ENCODE assay signal across 9 mouse cellular contexts in the genomic region with DNA sequence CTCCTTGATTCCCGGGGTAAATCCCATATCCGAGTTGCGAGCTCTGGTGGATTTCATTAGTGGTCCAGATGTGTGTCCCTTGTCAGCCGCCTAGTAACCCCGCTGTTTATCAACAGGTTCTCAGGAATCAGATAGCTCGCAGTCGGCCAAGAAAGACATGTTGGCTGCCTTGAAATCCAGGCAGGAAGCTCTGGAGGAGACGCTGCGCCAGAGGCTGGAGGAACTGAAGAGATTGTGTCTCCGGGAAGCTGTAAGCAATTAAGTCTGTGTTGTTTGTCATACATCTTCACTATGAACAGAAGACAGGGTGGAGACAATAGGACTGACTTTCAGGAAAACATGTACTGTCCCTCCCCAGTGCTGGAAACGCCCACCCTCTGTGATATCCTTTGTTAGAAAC.
A peak's percentile ranks its signal among the peaks of the same experiment; 100 is the strongest.
DNase-seq lines count a peak whose midpoint lies in the region; ATAC-seq and TF ChIP-seq lines count a peak whose summit lies in the region.
"Had no signal": no experiment of that assay in that cellular context is flagged by ENCODE, and none has a peak within 500 bp of the region (broad histone marks: within the 10 kb centered on the region; RNA-seq: fewer than 3 reads in every experiment).

No protein-coding gene starts in this region.

- no peak for TF ChIP-seq CTCF in heart, adult 2 months (IDR thresholded peaks at IDR 0.05)
- no peak for TF ChIP-seq CTCF in kidney, postnatal 0 days (IDR thresholded peaks at IDR 0.05; ENCODE audit: low read depth)

- 0 out of 2 replicates have a peak overlapping the region, but pooled peaks have one; percentile 3 for H3K4me3 ChIP-seq in heart, adult 2 months
- H3K4me3 ChIP-seq in heart, embryonic 10.5 days, result no peak overlapping the region
- no peak overlapping the region for H3K4me3 ChIP-seq in heart, embryonic 11.5 days (ENCODE audit: low read depth, low read length)
- H3K4me3 ChIP-seq in kidney, postnatal 0 days (replicated peaks; ENCODE audit: low read depth, low read length), result no peak overlapping the region

- WGBS in heart, adult 2 months, result 33% methylated on average over 11 of the region's 11 CpGs
- WGBS in heart, embryonic 10.5 days, result 52% methylated on average over 11 of the region's 11 CpGs
- WGBS in heart, embryonic 11.5 days (ENCODE audit: insufficient replicate concordance), result 44% methylated on average over 11 of the region's 11 CpGs
- WGBS in kidney, postnatal 0 days, result 17% methylated on average over 11 of the region's 11 CpGs

- H3K4me1 ChIP-seq in heart, adult 2 months (ENCODE audit: control insufficient read depth, insufficient read depth, low read length), result peaks cover 4% of the 10 kb centered on the region
- peaks cover 18% of the 10 kb centered on the region for H3K4me1 ChIP-seq in heart, embryonic 10.5 days
- peaks cover 11% of the 10 kb centered on the region; the same call in 1 of the 2 replicates for H3K4me1 ChIP-seq in heart, embryonic 11.5 days (ENCODE audit: control insufficient read depth, insufficient read depth, low read length)
- peaks cover 36% of the 10 kb centered on the region for H3K4me1 ChIP-seq in kidney, postnatal 0 days (replicated peaks; ENCODE audit: insufficient read depth, low read length)

- 0 out of 2 replicates have a peak, but pooled peaks have one; percentile 33 for TF ChIP-seq EP300 in heart, adult 2 months (IDR thresholded peaks at IDR 0.05; ENCODE audit: insufficient read depth, low read depth, low read length)

- H3K27me3 ChIP-seq in heart, adult 2 months (ENCODE audit: control insufficient read depth, insufficient read depth, low read length), result no peaks in the 10 kb centered on the region
- H3K27me3 ChIP-seq in heart, embryonic 10.5 days (ENCODE audit: insufficient read depth, poor library complexity, severe bottlenecking), result no peaks in the 10 kb centered on the region
- H3K27me3 ChIP-seq in heart, embryonic 11.5 days (ENCODE audit: control insufficient read depth, insufficient read depth, low read length), result no peaks in the 10 kb centered on the region
- no peaks in the 10 kb centered on the region for H3K27me3 ChIP-seq in kidney, postnatal 0 days (ENCODE audit: insufficient read depth, low read length)

- intact Hi-C loops in heart, adult 2 months (cut with DNase I), result no loop called here

- no peak for TF ChIP-seq POLR2A in heart, adult 2 months (IDR thresholded peaks at IDR 0.05; ENCODE audit: insufficient read depth, low read depth, low read length)

- 0 out of 2 replicates have a peak, but pooled peaks have one; percentile 43 for ATAC-seq in heart, embryonic 11.5 days (replicated peaks; ENCODE audit: insufficient number of reproducible peaks, low FRiP score, low TSS enrichment)
- ATAC-seq in kidney, postnatal 0 days (replicated peaks; ENCODE audit: low FRiP score, low read depth), result no peak

- peaks cover 9% of the 10 kb centered on the region for H3K36me3 ChIP-seq in heart, adult 2 months (ENCODE audit: control insufficient read depth, insufficient read depth, low read length)
- H3K36me3 ChIP-seq in heart, embryonic 10.5 days, result peaks cover 43% of the 10 kb centered on the region
- peaks cover 15% of the 10 kb centered on the region; the same call in 1 of the 2 replicates for H3K36me3 ChIP-seq in heart, embryonic 11.5 days (ENCODE audit: control insufficient read depth, insufficient read depth, low read length)
- peaks cover 17% of the 10 kb centered on the region; the same call in 1 of the 2 replicates for H3K36me3 ChIP-seq in kidney, postnatal 0 days (ENCODE audit: insufficient read depth, low read length)

- DNase-seq in heart, adult 2 months, result peak; percentile 51 to 67
- DNase-seq in heart, embryonic 10.5 days (ENCODE audit: low spot score), result no peak
- peak; percentile 61 for DNase-seq in kidney, postnatal 0 days (ENCODE audit: low spot score)
- DNase-seq in lung, postnatal 4 days, result peak; percentile 46 to 82
- no peak for DNase-seq in frontal cortex, adult 2 months (ENCODE audit: extremely low spot score in 1 of 2, low spot score in 1 of 2)
- DNase-seq in adipocyte (ENCODE audit: low spot score), result no peak
- DNase-seq in adrenal gland, adult (ENCODE audit: inconsistent age in 2 of 2, low spot score in 1 of 2), result no peak
- DNase-seq: right cerebral cortex, postnatal 14 days had no signal

- no peak overlapping the region for H3K4me2 ChIP-seq in heart, embryonic 11.5 days
- H3K4me2 ChIP-seq in kidney, postnatal 0 days (ENCODE audit: low read length), result no peak overlapping the region

- no peaks in the 10 kb centered on the region for H3K79me2 ChIP-seq in heart, adult 2 months (replicated peaks; ENCODE audit: control insufficient read depth, insufficient read depth, low read length)

- no peaks in the 10 kb centered on the region for H3K9me3 ChIP-seq in heart, embryonic 10.5 days
- H3K9me3 ChIP-seq in heart, embryonic 11.5 days (replicated peaks; ENCODE audit: control insufficient read depth, low read length), result no peaks in the 10 kb centered on the region
- no peaks in the 10 kb centered on the region for H3K9me3 ChIP-seq in kidney, postnatal 0 days (replicated peaks; ENCODE audit: low read length)

- peak overlapping the region; percentile 65 for H3K27ac ChIP-seq in heart, adult 2 months
- no peak overlapping the region for H3K27ac ChIP-seq in heart, embryonic 10.5 days
- H3K27ac ChIP-seq in heart, embryonic 11.5 days (ENCODE audit: low read depth, low read length), result no peak overlapping the region
- H3K27ac ChIP-seq in kidney, postnatal 0 days, result peak overlapping the region; percentile 11; the same call in 1 of the 2 replicates

- no peak overlapping the region for H3K9ac ChIP-seq in heart, adult 2 months (ENCODE audit: low read depth, low read length)
- no peak overlapping the region for H3K9ac ChIP-seq in heart, embryonic 11.5 days (ENCODE audit: low read depth, low read length)
- H3K9ac ChIP-seq in kidney, postnatal 0 days (ENCODE audit: low read depth, low read length), result no peak overlapping the region

Comparison
In these comparisons a context has a peak if more than half of its experiments do, and no peak if none do; other contexts are left out.
1. DNase-seq: peak in heart, adult 2 months (2 of 2), kidney, postnatal 0 days (single experiment) and lung, postnatal 4 days (2 of 2); none in heart, embryonic 10.5 days (single experiment), frontal cortex, adult 2 months (0 of 2), adipocyte (single experiment) and adrenal gland, adult (0 of 2).
2. H3K27ac ChIP-seq: peak in heart, adult 2 months (single experiment) and kidney, postnatal 0 days (single experiment); none in heart, embryonic 10.5 days (single experiment) and heart, embryonic 11.5 days (single experiment).